Mouse (Mus musculus) inflammation-experienced regulatory T-cells, adult 6 months (primary cell): ENCODE measurements around the gene Slc10a4. TPM values are rescaled to one million over a fixed set of nuclear protein-coding genes. Genes with fewer than 3 reads are reported as not detected.

Source experiments
- ATAC-seq: one replicate; pipeline ENCODE4 v1.8.0; 2017
- polyA plus RNA-seq, 3 experiments: library from polyadenylated mRNA; unstranded; fragments of 100-300 nt; shearing (Covaris generic); gene quantifications; one replicate each; pipeline ENCODE4 v1.2.1; 2017

Gene Slc10a4
- polyA plus RNA-seq, 3 experiments from 2014 or later: not detected

DNA sequence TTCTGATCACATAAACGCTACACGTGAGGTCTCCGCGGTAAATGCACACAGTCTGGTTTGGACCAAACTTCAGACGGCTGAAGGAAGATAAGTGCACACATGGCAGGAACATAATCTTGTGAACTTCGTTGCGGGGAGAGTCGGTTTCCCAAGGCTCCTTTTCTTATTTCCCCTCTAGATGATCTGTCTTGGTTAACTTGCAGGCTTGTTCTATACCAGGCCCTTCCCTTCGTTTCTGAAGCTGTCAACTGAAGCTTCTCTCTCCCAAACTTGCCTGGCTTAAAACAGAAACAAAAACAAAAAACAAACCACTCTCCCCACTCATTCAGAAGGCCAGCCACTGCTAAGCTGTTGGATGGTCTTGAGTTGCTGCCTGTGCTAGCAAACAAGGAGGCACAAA lies 8.1 kb downstream of the Slc10a4 start:
- ATAC-seq: no peak

GRCm38 (mm10) chr5:73023801-73024200 lies 17.1 kb downstream of the Slc10a4 start:
- no peak for ATAC-seq

DNA sequence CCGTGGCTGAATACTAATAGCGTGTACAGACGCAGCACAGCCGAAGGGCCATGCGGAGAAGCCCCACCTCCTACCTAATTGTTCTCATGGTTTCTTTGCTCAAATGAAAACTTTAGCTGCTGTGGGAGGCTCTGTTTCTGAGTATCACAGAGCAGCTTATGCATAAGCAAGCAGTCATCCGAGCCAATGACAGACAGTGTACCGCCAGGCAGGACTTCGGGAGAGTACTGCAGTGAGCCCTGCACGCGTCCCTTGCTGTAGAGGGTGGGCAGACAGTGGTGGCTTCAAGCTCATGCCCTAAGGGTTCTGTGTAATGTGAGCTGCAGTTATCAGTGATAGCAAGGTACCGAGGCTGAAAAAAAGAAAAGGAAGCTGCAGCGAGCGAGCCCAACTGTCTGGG lies 22.0 kb downstream of the Slc10a4 start:
- ATAC-seq: no peak

GRCm38 (mm10) chr5:73032481-73032880 lies 25.8 kb downstream of the Slc10a4 start:
- ATAC-seq: no peak

DNA sequence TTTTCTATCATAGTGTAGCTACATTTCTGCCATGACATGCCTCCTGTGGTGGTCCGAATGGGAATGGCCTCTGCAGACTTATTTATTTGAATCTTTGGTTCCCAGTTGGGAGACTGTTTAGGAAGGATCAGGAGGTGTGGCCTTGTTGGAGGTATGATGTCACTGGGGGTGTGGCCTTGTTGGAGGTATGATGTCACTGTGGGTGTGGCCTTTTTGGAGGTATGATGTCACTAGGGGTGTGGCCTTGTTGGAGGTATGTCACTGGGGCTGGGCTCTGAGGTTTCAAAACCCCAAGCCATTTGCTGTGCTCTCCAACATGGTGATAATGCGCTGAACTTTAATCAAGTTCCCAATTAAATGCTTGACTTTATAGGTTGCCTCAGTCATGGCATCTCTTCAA lies 37.4 kb downstream of the Slc10a4 start:
- peak; percentile 43 for ATAC-seq

GRCm38 (mm10) chr5:73047651-73048245 lies 41.1 kb downstream of the Slc10a4 start:
- no peak for ATAC-seq

- ATAC-seq: no peak
Observed at GRCm38 (mm10) chr5:73053933-73054332, 47.2 kb downstream of the Slc10a4 start.

- ATAC-seq: no peak
Observed at GRCm38 (mm10) chr5:73056457-73056856, 49.8 kb downstream of the Slc10a4 start.

DNA sequence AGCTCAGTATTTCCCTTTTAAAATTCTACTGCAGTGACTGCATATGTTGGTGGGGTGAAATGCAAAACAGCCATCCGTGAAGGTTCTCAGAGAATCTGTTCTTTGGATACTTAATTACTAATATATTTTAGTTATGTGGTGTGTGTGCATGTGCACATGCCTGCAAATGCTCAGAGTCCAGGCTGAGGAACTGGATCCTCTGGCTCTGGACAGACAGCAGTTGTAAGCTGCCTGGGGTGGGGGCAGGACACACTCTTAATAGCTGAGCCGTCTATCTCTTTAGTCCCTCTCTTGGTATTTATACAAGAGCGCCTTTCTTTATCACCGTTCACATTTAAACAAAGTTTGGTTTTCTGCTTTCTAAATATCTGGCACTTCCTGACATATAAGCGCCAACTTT lies 50.3 kb downstream of the Slc10a4 start:
- ATAC-seq: no peak

DNA sequence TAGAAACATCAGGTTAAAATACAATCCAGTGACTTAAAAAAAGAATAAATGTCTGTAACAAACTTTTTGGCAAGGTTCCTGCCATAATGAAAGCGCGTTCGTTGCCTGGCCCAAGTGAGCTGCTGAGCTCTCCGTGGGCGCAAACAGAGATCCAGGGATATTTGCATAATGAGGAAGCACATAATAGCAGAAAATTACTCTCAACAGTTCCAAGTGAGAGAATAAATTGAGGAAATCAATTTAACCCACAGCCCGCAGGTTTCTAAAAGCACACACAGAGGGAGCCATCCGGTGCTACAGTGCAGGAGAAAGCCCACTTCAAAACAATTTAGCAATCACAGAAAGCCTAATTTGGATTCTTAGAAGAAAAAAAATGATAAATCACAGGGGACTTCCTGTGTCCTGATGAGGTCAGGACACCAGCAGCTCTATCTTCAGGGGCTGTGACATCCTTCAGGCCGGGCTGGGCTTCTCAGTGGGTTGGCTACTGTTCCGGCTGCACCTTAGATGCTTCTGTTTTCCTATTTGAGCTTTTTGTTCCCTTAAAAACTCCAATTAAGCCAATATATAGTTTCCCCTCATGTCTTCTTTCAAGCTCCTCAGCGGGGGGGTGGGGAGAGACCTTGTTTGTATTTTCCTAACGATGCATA lies 54.9 kb downstream of the Slc10a4 start:
- no peak for ATAC-seq

Other genes with a start within 250 kb of the Slc10a4 start
- 10 to 100 TPM in 2 of 3 experiments, 1 to 10 TPM in 1; 9.2 to 14.7 (median 10.2) TPM for gene Tec, start 138.4 kb upstream of the Slc10a4 start, polyA plus RNA-seq
- 10 to 100 TPM; 12.3 to 13.3 (median 12.6) TPM for gene Slain2, start 92.6 kb upstream of the Slc10a4 start, polyA plus RNA-seq
- not detected for gene Gm10135, start 32.2 kb upstream of the Slc10a4 start, polyA plus RNA-seq
- gene Fryl, start 249.7 kb downstream of the Slc10a4 start, polyA plus RNA-seq: 100 to 1,000 TPM in 2 of 3 experiments, 10 to 100 TPM in 1; 87.2 to 121 (median 114) TPM